Mouse (Mus musculus): Measurements from ENCODE around the gene Lingo1. TPM values are rescaled to one million over a fixed set of nuclear protein-coding genes. Genes with fewer than 3 reads are reported as not detected.

Gene Lingo1
- total RNA-seq, 4 experiments from 2014 or later: 330 to 366 (median 356) TPM

- peak in 1 of 2 experiments; percentile 80 for DNase-seq (ENCODE audit: low spot score in 2 of 2)
These were observed 160.7 kb downstream of the Lingo1 start for GRCm38 (mm10) chr9:56635498-56636121.

- DNase-seq (ENCODE audit: low spot score in 2 of 2): peak in 1 of 2 experiments; percentile 60
These were observed 161.2 kb downstream of the Lingo1 start for GRCm38 (mm10) chr9:56635121-56635497.

- DNase-seq (ENCODE audit: low spot score in 2 of 2): no peak
These were observed 161.7 kb downstream of the Lingo1 start for GRCm38 (mm10) chr9:56634406-56635120.

- no peak for DNase-seq (ENCODE audit: low spot score in 2 of 2)
These were observed 162.6 kb downstream of the Lingo1 start for GRCm38 (mm10) chr9:56633449-56634225.

GRCm38 (mm10) chr9:56630945-56631344 is 165.3 kb downstream of the Lingo1 start:
- DNase-seq (ENCODE audit: low spot score in 2 of 2): no peak

- DNase-seq (ENCODE audit: low spot score in 2 of 2): no peak
These were observed 166.4 kb downstream of the Lingo1 start for GRCm38 (mm10) chr9:56629674-56630397.

GRCm38 (mm10) chr9:56627295-56627694 is 169.0 kb downstream of the Lingo1 start:
- no peak for DNase-seq (ENCODE audit: low spot score in 2 of 2)

- DNase-seq (ENCODE audit: low spot score in 2 of 2): no peak
These were observed 171.3 kb downstream of the Lingo1 start for GRCm38 (mm10) chr9:56624923-56625322.

GRCm38 (mm10) chr9:56623361-56623760 is 172.9 kb downstream of the Lingo1 start:
- no peak for DNase-seq (ENCODE audit: low spot score in 2 of 2)

GRCm38 (mm10) chr9:56622761-56623160 is 173.5 kb downstream of the Lingo1 start:
- DNase-seq (ENCODE audit: low spot score in 2 of 2): no peak

- DNase-seq (ENCODE audit: low spot score in 2 of 2): no peak
These were observed 175.5 kb downstream of the Lingo1 start for GRCm38 (mm10) chr9:56620512-56621371.

- DNase-seq (ENCODE audit: low spot score in 2 of 2): no peak
These were observed 176.6 kb downstream of the Lingo1 start for GRCm38 (mm10) chr9:56619715-56620114.

GRCm38 (mm10) chr9:56618660-56619059 is 177.6 kb downstream of the Lingo1 start:
- peak in 1 of 2 experiments; percentile 6 for DNase-seq (ENCODE audit: low spot score in 2 of 2)

GRCm38 (mm10) chr9:56616061-56616460 is 180.2 kb downstream of the Lingo1 start:
- no peak for DNase-seq (ENCODE audit: low spot score in 2 of 2)

- no peak for DNase-seq (ENCODE audit: low spot score in 2 of 2)
These were observed 183.5 kb downstream of the Lingo1 start for GRCm38 (mm10) chr9:56612798-56613183.

GRCm38 (mm10) chr9:56611912-56612797 is 184.1 kb downstream of the Lingo1 start:
- no peak for DNase-seq (ENCODE audit: low spot score in 2 of 2)

- DNase-seq (ENCODE audit: low spot score in 2 of 2): no peak
These were observed 185.3 kb downstream of the Lingo1 start for GRCm38 (mm10) chr9:56610955-56611354.

GRCm38 (mm10) chr9:56610466-56610865 is 185.8 kb downstream of the Lingo1 start:
- DNase-seq (ENCODE audit: low spot score in 2 of 2): no peak

GRCm38 (mm10) chr9:56609486-56609885 is 186.8 kb downstream of the Lingo1 start:
- no peak for DNase-seq (ENCODE audit: low spot score in 2 of 2)

Measured in left cerebral cortex, adult 8-10 months (tissue).